Mouse (Mus musculus) E14TG2a.4 (cell line): ENCODE results near the gene Slc46a1.

Source experiments
- CTCF ChIP-seq: conservative IDR thresholded peaks from 2 replicates; pipeline ENCODE4 v1.5.1; 2014; ENCODE audit warnings: low read length
- NANOG ChIP-seq: IDR thresholded peaks from 2 replicates; pipeline ENCODE4 v1.6.1; 2014; ENCODE audit warnings: borderline replicate concordance, low read length, mixed read lengths

DNA sequence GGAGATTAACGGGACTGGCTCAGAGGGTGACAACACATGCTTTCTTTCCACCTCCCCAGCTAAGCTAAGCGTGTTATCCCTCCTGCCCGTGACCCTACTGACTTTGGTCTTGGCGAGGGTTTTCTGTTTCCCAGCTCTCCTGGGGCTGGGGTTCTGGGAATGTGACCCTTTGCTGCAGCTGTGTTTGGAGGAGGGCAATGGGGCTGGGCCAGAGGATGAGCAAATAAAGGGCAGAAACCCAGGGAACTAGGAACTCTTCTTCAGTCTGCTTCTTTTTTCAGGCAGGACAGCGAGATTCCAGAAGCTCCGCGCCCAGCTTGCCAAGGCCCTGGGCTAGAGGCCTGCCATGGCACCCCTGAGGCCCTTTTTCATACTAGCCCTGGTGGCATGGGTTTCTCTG is 33.5 kb downstream of the Slc46a1 start, which contains the start of gene Vtn:
- TF ChIP-seq CTCF (no peak), NANOG (no peak)
